Mouse (Mus musculus) Muller cell, postnatal 12 days (primary cell): ENCODE measurements around the gene Bmpr1b.

Experiments
- DNase-seq: peaks from one replicate; pipeline ENCODE4 v3.0.0-alpha.2; 2015; ENCODE audit errors: inconsistent ontology term

Bmpr1b gene

DNA sequence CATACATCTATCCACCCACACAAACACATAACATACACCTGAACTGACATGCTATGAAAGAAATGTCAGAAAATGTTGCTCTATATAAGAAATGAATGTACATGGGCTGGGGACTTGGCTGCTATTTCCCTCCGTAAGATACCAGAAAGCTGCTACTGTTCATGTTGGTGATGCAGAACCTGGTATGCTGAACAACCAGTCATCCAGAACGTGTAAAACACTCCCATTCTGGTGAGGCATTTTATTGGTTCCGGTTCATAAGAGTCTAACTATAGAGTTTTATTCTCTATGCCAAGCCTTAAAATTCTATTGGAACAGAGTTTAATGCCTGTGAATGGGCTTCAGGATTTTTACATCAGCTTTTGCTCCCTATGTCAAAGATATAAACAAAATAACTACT is 55.0 kb downstream of the Bmpr1b start:
- peak; percentile 24 for DNase-seq

DNA sequence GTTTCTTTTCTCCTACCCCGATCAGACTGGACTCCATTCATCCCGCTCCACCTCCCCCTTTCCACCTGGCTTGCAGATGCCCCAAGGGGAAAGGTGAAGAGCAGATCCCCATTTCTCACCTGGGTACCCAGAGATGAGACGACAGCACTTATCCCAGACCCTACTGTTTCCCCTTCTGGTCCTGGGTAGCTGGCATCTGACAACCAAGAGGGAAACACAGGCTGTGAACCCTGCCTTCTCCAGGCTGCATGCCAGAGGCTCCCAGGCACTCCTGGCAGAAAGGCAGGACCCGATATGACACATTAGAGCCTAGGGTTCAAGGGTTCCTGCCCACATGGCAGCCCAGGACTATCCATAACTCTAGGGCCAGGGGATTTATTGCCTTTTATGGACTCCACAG is 56.0 kb downstream of the Bmpr1b start:
- no peak for DNase-seq

DNA sequence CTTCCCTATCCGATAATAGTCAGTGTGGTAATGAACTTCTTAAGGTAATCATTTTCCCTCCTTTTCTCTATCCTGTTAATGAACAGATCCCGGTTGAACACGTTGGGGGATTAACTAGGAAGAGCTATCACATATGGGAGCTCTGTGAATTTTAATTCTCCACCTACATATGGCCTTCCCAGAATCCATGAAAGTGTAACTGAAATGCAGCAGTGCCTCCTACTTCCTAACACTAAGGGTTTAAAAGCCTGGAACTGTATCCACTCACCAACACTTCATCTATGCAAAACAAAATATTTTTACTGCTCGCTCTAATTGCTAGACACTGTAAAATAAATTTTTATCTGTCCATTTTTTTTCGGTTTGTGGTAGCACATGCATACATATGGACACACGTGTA is 63.0 kb downstream of the Bmpr1b start:
- DNase-seq: no peak

DNA sequence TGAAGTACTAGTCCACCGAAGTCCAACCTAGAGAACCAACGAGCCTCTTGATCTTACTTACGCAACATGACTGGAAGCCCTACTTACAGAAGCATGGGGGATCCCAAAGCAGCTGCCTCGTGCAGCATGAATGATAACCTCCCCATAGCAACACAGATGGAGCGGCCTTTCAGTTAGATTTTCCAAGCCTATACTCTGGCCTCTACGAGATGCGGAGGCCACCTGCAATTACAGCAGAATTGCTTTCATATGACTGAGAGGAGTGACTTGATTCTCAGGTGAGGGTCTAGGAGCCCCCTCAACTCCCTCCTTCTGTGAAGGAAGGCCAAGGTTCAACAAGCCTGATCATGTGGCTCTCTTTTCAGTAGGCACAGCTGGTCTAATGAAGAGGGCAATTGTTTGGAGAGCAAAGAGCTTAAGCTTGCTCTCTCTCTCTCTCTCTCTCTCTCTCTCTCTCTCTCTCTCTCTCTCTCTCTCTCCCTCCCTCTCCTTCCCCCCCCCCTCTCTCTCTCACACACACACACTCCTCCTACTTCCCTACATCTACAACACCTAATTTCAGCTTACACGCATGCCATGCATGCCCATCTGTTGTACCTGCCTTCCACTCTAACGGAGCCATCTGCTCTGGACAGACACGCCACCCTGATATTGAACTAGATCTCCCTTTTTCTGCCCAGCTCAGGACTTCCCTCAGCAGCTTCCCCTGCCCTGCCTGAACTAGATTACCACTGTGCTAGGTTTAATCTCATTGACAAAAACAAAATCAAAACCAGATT is 65.0 kb downstream of the Bmpr1b start:
- DNase-seq: no peak

DNA sequence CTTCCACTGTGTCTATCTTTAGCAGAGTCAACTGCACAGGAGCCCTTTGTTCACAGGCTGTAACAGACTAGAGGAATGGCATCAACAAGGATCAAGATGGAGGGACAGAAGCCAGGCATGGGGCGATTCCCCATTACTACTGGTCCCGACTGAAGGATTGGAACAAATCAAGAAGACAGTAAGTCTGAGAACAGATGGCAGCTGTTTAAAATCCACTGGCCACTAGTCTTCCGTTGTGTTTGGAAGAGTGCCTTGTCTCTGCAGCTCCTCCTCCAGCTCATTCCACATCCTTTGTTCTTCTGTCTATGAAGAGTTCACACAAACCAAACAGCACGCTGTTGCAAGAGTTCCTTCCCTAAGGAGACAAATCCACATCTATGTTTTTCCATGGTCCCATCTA is 65.6 kb downstream of the Bmpr1b start:
- DNase-seq: no peak

DNA sequence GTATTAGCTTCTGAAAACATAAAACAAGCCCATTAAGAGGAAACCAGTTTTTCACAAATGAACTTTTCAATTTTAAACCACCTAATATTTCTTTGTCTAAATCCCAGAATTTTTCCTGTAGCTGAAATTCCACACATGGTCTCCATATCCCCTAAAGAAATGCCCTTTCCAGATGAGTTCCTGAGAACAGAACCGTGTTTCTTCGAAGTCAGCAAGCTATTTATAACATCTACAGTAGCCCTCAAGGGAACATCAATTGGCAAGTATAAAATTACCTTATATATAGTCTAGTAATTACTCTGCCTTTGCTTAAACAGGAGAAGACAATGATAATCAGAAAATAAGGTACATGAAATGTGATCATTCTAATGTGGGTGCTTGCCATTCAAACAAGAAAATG is 70.1 kb downstream of the Bmpr1b start:
- DNase-seq: no peak

DNA sequence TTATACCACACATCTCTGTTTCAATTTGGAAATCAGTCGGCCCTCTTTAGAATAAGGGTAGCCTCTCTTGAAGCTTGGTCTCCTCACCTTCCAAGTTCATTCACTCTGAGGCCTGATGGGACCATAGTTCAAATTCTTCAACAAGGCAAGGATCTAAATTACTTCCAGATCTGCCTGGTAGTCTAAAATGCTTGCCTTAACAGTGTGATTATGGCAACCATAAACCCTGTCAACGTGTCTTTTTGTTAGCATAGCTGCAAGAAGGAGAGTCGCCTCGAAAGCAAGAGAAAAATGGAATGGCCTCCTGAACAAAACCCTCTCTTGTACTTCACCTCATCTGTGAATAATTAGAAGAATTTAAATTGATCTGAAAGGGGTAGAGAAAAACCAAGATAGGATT is 75.2 kb downstream of the Bmpr1b start:
- no peak for DNase-seq

DNA sequence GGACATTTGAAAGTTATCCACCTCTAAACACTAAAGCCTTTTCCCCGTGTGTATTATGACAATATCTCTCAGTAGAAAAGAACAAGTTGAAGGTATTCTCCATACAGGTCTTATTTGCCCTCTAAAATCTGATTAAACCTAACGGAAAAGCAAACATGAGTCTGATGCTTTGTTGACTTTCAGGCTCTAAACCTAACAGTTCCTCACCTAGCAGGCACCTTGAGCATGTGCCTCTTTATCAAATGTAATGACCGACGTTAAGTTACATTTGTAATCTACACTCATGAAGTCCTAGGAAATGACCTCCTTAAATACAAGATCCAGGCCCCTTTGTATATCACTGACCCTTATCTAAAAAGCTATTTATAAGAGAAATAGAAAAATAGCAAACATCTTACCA is 79.5 kb downstream of the Bmpr1b start:
- no peak for DNase-seq

DNA sequence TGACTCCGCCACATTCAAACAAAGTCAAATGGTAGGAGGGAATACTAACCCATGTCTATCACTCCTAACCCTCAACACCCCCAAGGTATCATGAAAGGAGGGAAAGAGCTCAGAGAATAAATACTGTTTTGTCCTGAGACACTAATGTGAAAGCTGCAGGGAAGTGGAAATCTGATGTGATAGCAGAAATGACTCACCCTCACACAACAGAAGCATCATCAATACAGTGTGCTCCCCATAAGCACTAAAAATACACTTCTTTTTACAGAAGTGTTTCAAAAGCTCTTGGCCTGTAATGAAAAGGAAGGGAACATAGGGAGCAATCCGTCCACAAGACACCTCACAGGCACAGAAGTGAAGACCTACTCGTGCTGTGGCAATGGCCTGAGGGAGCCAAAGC is 83.3 kb downstream of the Bmpr1b start:
- DNase-seq: no peak

DNA sequence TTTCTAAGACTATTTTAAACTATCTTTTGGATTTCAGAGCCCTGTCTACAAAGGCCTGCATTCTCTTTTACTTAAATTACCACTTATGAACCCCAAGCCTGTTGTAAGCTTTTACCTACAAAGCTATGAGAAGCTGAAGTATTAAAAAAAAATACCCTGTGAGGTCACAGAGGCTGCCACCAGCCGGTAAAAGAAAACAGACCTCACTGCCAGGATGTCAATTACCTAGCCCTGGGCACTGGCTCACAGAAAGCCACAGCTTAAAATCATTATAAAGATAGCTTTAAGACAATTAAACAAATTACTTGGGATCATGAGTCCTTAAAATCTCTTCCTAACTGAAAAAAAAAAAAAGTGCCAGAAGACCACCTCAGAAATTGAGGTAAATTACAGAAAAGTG is 85.1 kb downstream of the Bmpr1b start:
- DNase-seq: no peak

DNA sequence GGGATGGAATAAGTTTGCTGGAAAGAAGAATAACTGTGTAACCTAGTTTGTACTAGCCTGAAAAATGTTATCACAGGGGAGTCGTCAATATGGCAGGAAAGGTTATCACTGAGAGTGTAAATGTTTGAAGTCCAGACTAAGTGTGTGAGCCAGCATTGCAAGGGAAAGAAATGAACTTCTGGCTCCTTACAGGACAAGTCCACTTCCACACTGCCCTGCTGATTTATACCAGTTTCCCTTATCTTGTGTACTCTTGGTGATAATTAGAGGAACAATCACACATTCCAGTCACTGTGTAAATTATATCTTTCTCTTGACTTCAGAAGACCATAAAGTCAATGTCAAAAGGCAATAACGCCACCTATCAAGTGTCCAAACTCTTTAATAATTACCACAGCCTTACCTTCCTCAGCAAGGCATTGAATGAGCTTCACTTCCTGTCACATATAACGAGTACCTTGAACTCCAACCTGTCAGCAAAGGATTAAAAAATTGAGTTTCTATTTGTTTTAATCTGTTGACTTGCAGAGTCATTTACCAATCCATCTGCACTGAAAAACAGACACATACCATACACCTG is 91.4 kb downstream of the Bmpr1b start:
- DNase-seq: no peak

DNA sequence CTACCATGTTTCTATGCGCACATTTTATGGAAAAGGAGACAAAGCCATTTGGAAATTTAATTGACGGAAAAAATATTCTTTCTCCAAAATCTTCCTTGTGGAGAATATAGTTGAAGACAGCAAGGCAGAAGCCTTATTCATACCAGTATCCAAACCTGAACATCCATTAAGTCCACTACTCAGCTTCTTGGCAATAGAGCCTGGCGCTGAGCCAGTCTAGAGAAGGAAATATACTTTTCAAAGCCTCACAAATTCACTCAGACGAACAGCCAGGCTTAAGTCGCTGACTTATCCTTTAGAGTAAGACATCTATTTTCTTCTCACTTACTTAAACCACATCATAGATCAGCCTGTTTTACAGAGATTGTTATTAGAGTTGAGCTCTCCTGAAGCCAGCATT is 97.6 kb downstream of the Bmpr1b start:
- DNase-seq: no peak

DNA sequence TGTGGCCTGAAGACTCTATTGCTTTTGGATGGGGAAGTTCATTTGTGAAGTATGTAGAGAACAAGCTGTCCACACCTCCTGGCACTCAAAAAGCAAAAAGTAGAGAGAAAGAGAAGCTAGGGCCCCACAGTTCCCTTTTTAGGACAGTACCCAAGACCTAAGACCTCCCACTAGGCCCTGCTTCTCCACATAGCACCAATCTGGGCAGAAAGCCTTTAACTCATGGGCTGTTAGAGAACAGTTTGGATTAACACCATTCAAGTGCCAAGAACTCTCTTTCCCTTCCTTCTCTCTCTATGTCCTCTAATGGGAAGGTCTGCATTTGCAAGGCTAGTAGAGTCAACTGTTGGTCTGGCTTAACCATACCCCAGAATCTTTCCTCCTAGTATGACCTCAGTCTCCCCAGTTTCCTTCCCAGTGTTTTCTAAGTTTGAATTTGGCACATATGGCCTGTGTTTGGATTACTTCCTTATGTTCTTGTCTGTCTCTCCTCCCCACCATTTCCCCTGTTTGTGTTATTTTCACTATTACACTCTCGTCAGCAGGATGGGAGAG is 102.4 kb downstream of the Bmpr1b start:
- DNase-seq: no peak

DNA sequence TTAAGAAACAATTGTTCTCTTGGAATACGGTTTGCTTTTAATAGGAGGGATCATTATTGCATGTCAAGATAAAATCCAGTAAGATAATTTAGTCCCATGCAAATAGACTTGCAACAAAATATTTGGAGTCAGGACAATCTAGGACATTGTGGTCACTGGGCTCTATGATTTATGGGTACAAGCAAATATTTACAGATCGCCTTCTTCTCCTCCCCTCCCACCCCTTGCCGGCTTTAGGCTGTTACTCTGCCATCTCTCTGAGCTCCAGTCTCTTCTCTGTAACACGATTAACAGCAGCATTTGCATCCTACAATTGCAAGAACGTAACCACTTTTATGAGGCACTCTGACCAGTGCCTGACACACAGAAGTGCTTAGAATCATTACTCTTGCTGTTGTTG is 104.1 kb downstream of the Bmpr1b start:
- no peak for DNase-seq

DNA sequence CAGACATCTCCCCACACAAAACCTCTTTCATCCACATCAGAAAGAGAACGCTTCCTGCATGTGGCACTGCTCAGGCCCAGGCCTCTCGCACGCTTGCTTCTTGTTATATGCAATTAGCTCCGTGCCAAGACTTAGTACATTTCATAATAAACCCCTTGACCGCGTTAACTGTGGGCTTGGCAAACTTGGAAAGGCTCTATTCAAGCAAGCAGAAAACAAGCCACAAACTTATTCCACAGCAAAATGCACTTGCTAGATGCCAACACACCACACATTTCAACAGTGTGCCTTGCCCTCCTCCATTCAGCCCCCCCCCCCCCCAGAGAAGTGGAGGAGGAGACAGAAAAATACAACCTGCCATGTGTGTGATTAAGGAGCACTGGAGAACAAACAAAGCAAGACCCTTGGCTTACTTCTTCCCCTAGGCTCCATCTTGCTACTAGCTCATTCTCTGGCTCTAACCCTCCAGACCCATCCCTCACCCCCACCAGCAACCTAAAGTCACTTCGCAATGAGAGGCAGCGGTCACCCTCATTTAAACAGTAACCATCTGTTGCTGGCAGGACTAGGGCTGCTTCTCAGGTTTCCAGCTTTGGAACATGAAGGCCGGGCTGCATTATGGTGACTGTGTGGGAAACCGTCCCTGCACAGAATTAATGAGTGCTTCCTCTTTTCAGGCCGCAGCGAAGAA is 105.5 kb downstream of the Bmpr1b start:
- DNase-seq: peak; percentile 92

DNA sequence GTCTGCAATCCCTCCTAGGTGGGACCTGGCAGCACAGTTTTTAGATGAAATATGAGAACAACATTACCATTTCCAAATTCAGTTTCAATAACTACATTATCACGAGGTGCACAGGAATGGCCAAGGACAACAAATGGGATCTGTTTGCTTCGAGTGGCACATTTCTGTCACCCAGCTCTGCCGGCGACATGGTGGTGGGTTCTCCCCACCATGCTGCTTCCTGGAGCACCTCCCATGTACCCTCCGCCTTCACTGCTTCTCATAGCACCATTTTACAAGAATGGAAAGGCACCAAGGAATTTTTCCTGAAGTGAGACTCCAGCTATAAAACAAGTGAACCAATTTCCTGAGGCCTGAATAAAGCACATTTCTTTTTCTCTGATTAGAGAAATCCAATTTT is 108.0 kb downstream of the Bmpr1b start:
- DNase-seq: no peak

DNA sequence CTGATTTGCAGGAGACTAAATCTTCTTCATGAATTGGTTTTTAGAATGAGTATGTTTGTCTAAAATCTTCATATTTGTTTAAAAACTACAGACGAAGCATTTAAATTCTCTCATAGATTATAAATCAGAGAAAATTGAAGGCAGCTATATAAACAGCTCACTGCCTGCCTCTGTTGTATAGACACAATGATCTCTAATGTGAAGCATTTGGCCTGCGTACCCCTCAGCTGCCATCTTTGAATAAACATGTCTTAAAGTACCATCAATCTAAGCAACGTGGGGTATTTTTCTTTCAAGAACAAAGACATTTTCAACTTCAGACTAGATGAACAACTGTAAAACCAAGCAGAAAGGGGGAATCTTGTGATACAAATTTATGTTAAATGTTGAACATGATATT is 109.3 kb downstream of the Bmpr1b start:
- DNase-seq: no peak

DNA sequence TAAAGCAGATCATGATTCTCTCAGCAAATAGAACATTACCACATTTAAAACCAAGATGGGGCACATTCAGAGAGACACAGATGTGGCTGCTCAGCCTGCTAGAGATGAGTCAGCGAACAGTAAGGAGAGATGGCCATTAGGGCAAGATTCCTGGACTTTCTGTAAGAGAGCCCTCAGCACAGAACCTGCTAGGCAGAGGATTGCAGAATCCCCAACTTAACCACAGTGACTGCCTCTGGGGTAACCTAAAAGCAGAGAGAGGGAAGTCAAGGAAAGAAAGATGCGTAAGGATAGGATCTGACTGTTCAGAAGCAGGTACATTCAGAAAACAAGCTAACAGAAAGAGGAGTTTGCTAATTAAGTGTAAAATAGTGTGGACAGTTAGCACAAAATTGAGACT is 118.5 kb downstream of the Bmpr1b start:
- no peak for DNase-seq

DNA sequence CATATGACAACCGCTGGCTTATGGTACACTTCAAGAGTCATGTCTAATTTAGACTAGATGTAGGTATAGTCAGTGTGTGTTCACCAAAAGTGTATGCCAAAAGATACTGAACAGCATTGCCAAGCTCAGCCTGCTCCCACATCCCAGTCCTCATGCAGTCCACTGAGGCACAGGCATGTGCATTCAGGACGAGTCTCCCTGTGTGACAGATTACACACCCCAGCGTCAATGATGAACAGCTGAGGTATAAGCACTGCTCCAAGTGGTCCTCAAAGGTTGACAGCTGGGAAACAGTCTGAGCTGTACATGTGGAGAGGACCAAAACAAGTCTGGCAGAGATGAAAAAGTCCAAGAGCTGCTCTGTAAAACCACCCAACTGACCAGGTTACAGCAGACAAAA is 119.6 kb downstream of the Bmpr1b start:
- no peak for DNase-seq

DNA sequence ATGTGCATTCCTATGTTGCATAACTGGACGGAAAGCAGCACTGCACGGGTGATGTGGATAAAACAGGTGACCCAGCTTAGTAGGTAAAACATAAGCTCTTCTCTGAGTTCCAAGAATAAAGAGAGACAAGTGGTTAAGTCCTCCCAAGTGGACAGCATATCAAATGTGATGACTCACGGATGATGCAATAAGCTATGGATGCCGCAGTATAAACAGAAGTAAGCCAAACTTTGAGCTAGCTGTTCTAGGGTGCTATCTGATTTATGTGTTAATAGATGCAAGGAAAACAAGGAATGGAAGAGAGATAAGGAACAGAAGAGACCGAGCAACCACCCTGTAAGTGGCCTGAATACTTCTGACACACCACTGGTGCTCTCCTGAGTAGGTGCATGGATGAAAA is 120.1 kb downstream of the Bmpr1b start:
- no peak for DNase-seq

DNA sequence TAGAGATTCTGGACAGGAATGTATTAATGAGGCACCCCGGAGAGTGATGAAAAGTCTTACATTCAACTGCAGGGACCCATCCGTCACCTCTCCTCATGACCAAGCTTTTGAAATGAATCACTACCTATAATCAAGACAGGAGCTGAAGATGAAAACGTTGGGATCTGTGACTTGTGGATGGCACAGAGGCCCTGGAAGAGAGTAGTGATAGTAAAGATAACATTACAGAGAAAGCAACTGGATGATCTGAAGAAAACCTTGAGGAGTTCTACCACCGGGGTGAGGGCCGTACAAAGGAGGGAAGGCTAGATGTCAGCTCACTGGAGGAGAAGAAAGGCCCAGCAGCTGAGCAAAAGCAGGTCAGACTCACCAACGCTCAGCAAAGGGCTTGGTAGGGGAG is 120.7 kb downstream of the Bmpr1b start:
- peak; percentile 44 for DNase-seq

DNA sequence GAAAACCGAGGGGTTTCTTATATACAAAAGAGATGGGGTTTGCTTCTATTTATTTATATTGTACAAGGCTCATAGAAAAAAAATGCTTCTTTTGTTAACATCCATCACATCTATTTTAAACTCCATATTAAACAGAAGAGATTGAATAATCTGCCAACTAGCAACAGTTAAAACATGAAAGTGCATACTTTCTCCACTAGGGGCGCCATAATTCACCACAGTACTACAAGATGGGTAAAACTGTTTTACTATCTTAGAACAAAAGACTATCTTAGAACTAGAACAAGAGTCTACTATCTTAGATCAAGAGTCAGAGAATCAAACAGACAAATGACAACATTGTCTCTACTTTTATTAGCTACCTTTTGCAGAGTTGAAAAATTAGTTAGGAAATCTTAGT is 125.8 kb downstream of the Bmpr1b start:
- no peak for DNase-seq

DNA sequence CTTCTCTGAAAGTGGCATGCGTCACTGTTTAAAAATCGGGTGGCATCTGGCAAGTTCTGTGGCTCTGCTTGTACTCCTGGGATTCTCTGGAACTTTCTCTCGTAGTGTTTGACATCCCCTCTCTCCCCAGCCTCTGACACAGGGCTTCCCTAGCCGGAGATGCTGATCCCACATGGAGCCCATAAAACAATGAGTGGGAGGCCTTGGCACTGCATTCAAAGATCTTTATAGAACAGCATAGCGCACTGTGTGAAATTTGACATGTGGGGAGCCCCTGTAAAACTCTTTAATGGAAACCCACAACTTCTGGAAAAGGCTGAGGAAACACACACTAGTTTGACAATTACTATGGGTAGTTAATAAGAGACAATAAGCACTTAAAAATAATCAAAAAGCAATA is 126.2 kb downstream of the Bmpr1b start:
- DNase-seq: no peak
